Mouse (Mus musculus) inflammation-experienced regulatory T-cells, adult 6 months (primary cell): ENCODE measurements around the gene Prtg. TPM values are rescaled to one million over a fixed set of nuclear protein-coding genes. Genes with fewer than 3 reads are reported as not detected.

Experiments used
- ATAC-seq: one replicate; pipeline ENCODE4 v1.8.0; 2017
- polyA plus RNA-seq, 3 experiments: library from polyadenylated mRNA; unstranded; fragments of 100-300 nt; shearing (Covaris generic); gene quantifications; one replicate each; pipeline ENCODE4 v1.2.1; 2017

The Prtg gene
- polyA plus RNA-seq, 3 experiments from 2014 or later, result 0.26 TPM; not detected in 2

GRCm38 (mm10) chr9:72863773-72864172, 57.1 kb downstream of the Prtg start:
- ATAC-seq, result no peak

DNA sequence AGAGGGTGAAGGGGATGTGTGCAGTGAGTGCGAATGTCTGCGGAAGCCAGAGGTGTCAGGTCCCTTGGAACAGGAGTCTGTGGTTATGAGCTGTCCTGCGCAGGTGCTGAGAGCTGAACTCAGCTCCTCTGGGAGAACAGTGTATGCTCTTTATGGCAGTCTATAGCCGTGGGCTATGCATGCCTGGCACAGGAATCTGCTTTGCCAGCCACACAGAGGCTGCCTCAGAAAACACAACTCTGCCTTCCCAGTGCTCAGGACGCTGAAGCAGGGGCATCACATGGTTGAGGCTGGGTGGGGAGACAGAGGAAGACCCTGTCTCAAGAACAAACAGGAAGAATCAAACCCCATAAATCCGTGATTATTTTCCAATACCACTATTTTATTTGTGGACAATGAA, 60.8 kb downstream of the Prtg start:
- ATAC-seq, result no peak

GRCm38 (mm10) chr9:72868774-72869173, 62.1 kb downstream of the Prtg start:
- no peak for ATAC-seq

DNA sequence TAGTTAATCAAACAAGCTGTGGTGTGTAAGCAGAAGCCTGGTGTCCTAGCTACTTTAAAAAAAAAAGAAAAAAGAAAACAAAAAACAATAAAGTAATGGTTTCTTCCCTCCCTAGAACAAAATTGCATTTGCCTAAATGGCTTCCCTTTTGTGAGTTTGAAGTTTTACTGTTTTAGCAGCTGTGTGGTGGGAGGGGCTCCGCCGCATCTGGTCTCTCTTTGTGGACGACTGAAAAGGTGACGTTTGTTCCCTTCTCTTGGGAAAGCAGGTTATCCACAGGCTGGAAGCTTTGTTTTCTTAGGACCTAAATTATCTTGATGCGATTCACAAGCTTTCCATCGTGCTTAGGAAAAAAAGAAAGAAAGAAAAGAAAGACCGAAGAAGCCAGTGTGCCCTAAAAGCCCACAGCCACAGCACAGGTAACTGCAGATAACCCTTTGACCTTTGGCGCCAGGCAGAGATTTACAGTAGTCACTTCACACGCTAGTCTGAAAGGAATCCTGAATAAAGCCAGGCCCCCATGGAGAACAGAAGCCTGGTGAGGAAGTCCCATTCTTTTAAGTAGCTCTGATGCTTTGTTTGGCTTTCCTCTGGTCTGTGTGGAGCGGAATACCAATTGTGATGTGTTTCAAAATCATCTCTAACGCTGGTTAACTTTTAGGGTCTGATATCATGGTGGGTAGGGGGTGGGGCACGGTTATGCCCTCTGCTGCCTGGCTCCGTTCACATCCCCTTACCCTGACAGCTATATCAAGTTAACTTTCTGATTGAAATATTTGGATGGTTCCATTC, 65.0 kb downstream of the Prtg start:
- no peak for ATAC-seq

DNA sequence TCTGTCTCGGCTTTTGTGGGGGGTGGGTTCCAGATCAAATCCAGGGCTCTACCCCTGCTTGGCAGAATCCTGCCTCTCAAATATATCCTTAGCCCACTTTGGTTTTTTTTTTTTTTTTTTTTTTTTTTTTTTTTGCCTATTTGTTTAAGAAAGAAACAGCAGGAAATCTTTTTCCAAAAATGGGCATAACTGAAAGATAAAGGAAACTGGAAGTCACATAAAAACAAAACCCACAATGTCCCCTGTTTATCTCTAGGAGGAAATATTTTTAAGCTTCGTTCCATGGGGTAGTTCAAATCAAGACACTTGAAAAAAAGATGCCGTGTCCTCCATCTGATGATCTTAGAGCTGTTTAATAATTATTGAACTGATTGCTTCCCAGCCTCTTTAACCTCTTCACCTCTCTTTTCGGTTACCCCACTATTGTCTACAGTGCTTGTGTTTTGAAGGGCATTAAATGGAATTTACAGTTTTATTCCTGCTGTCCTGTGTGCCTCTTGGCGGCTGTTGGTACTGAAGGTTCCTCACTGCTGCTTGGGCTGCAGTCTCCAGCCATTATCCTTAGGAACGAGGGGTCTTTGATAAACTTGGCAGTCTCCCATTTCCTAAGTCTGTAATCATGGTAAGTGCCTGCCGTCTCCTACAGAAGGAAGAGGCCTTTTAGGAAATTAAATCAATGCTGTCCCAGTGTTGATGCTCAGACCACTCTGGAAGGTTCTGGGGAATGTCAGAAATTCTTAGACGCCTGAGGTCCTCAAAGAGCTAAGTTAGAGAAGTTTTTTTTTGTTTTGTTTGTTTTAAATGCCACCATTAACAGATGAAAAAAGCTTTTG, 65.8 kb downstream of the Prtg start:
- ATAC-seq, result no peak

- no peak for ATAC-seq
Measured at GRCm38 (mm10) chr9:72875878-72876277, 69.2 kb downstream of the Prtg start.

GRCm38 (mm10) chr9:72877905-72878304, 71.2 kb downstream of the Prtg start:
- ATAC-seq, result no peak

GRCm38 (mm10) chr9:72878656-72879055, 72.0 kb downstream of the Prtg start:
- no peak for ATAC-seq

DNA sequence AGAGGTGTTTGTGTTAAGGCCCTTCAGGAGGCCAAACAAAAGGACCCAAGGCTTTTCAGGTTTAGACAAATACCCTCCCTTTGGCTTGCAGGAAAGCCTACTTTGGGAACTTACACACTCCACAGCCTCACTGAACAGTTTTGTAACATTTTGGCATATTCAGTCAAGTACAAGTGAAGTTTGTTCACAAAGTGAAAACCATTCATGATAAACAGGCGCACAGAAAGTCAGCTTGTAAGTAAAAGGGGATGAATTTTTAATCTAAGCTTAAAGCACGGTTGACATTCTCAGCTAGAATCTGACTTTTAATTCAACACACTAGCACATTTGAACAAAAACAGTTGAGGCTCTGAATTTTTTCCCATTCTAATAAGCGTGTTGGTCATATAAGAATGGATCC, 72.9 kb downstream of the Prtg start:
- ATAC-seq, result no peak

- ATAC-seq, result no peak
Measured at GRCm38 (mm10) chr9:72880225-72880960, 73.7 kb downstream of the Prtg start.

GRCm38 (mm10) chr9:72881026-72881768, 74.5 kb downstream of the Prtg start:
- ATAC-seq, result no peak

DNA sequence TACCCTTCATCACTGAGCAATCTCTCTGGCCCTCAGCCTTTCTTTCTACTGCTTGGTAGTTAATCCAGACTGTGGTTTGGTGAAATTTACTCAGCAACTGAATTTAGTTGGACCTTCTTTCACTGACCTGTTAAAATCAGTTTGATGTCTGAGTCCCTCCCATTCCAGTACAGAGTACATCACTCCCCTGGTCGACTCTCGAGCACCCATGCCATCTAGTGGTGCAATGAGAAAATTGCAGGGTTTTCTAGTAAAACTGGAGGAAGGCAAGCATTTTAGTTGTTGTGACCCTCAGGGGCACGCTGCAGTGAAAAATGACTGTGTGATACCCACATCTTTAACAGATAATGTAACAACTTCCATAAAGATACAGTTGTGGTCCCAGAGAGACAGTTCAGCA, 77.3 kb downstream of the Prtg start:
- ATAC-seq, result no peak

DNA sequence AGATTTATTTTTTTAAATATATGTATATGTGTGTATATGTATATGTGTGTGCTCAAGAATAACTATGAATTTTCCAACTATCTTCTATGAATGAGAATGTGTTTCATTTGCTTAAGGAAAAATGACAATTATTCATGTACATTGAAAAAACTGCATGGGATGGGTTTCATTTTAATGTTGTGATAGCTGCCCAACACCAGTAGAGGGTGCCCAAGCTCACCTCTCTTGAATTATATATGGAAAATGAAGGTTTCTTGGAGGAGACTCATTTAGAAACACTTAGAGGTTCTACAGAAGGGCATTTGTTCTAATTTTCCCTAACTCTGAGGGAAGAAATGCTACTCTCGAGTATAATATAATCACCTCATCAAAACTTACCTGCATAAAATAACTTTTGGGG, 83.1 kb downstream of the Prtg start:
- ATAC-seq, result no peak

DNA sequence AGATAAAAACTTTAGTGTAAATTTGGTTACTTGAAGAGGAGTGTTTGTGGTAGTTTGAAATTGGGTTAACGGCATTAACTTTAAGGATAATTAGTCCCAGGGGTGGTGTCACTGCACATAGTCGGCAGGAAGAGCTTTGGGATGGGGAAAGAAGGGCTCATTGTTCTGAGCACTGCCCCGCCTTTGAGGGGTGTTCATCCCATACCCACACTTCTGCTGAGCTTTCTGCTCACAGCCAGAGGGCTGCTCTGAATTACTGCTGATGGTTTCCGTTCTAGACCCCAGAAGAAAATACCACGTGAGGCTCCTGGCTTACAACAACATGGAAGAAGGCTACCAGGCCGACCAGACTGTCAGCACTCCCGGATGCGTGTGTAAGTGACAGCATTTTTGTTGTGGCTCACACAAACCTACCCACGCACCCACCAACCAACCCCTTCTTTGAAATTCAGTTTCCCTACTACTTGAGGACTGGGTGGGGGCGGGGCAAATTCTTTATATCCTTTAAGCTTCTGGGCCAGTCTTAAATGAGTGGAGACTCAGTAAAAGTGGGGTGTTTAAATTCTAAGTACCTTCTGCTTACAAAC, 83.9 kb downstream of the Prtg start:
- no peak for ATAC-seq

GRCm38 (mm10) chr9:72892761-72893160, 86.1 kb downstream of the Prtg start:
- no peak for ATAC-seq

DNA sequence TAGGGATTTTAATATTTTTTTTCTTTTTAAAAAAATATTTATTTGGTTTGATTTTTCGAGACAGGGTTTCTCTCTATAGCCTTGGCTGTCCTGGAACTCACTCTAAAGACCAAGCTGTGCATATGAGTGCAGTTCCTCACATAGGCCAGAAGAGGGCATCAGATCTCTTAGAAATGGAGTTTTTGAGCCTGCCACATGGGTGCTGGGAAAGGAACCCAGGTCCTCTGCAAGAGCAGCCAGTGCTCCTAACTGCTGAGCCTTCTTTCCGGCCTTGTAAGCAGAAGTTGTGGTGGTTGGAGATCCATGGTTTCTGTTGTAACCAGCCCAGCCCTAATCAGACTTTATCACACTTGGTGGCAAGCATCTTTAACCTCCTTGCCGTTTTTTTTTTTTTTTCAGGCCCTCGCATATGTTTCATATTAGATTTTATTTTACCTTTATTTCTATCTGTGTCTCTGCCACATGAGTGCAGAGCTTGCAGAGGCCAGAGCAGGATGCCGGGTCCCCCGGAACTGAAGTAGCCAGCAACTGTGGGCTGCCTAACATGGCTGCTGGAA, 88.2 kb downstream of the Prtg start:
- ATAC-seq, result no peak

GRCm38 (mm10) chr9:72902057-72902456, 95.4 kb downstream of the Prtg start:
- no peak for ATAC-seq

GRCm38 (mm10) chr9:72902611-72903010, 95.9 kb downstream of the Prtg start:
- no peak for ATAC-seq

- no peak for ATAC-seq
Measured at GRCm38 (mm10) chr9:72906693-72907103, 100.0 kb downstream of the Prtg start.

GRCm38 (mm10) chr9:72911381-72911780, 104.7 kb downstream of the Prtg start:
- no peak for ATAC-seq

DNA sequence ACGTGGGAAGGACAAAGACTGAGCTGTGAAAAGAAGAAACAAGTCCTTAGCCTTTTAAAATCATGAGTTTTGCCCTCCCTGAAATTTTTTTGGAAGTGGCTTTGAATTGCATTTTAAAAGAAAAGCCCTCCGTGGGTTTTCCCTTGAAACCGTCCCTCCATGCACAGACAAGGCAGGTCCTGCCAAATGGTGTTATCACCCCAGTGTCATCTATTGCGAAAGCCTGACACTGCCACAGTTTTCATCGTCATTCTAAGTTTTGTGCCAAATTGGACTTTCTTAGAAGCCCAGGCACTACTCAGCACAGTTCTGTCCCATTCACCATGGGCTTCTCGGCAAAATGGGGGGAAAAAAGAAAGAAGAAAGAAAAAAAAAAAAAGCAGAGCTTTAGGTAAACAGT, 106.9 kb downstream of the Prtg start:
- no peak for ATAC-seq

DNA sequence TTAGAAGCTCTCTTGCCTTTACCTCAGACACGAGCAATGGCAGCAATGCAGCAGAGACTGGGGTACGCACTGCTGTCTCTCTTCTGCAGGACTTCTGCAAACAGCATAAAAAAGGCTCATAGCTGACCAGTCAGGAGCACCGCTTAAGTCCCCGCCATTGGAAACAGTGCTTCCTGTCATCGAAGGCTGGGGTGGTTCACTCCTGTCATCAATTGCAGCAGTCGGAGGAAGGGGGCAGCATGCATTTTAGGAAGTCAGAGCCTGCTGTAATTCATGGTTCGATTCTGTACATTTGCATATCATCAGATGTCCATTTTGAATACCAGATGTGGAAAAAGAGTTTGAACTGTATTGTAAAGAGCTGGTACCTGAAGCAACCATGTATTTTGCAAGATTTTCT, 109.1 kb downstream of the Prtg start:
- ATAC-seq, result no peak
